Mouse (Mus musculus): ENCODE results near the gene Gpx7.
"Not testable (repeated sequence)": the region's sequence is repeated elsewhere in the genome, so short reads cannot be mapped to it uniquely, and the experiment has no call there.

Gene Gpx7

GRCm38 (mm10) chr4:108391124-108391523, 15.6 kb downstream of the Gpx7 start:
- DNase-seq (ENCODE audit: low read depth, low spot score) = no peak

DNA sequence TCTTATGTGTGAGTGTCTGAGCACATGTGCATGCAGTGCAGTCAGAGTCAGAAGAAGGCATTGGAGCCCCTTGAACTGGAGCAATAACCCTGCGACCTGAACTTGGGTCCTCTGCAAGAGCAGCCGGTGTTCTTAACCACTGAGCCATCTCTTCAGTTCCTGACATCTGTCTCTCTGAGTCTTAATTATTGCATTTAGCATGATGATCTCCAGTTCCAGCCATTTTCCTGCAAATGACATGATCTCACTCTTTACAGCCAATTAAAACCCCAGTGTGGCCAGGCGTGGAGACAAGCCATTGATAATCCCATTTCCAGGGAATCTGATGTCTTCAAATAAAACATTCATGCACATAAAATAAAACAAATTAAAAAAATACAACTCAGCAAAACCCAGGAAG, 18.0 kb downstream of the Gpx7 start:
- DNase-seq (ENCODE audit: low read depth, low spot score) = no peak

GRCm38 (mm10) chr4:108387681-108388253, 19.0 kb downstream of the Gpx7 start:
- peak; percentile 79 for DNase-seq (ENCODE audit: low read depth, low spot score)

DNA sequence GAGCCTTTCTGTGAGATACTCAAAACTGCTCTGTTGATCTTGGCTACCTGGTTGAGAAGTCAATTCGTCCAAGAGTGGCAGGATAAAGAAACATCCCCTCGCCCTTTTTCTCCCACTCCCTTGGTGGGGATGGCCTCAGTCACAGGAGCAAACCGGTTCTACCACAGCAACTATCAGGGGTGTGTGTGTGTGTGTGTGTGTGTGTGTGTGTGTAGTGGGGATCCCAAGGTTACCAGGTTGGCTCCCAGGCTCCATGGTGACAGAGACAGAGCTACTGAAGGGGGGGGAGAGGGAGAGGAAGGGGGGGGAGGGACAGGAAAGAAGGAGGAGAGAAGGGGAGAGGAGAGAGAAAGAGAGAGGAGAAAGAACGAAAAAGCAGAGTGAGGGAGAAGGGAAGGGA, 19.7 kb downstream of the Gpx7 start:
- DNase-seq (ENCODE audit: low read depth, low spot score) = peak; percentile 51

DNA sequence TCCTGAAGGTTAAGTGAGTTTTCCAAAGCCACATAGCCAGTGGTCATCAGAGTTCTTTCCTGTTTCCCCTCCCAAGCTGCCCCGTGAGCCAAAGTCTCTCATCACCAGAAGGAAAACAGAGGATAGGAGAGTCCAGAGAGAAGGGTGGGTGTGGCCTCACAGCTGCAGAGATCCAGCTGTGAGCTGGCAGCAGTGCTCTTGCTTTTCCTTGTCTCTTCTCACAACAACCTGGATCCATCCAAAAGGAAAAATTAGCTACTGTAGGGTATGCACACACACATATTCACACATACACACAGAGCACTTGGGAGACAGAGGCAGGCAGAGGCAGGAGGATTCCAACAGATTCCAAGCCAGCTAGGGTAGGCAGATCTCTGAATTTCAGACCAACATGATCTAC, 20.7 kb downstream of the Gpx7 start:
- DNase-seq (ENCODE audit: low read depth, low spot score) = peak; percentile 42

DNA sequence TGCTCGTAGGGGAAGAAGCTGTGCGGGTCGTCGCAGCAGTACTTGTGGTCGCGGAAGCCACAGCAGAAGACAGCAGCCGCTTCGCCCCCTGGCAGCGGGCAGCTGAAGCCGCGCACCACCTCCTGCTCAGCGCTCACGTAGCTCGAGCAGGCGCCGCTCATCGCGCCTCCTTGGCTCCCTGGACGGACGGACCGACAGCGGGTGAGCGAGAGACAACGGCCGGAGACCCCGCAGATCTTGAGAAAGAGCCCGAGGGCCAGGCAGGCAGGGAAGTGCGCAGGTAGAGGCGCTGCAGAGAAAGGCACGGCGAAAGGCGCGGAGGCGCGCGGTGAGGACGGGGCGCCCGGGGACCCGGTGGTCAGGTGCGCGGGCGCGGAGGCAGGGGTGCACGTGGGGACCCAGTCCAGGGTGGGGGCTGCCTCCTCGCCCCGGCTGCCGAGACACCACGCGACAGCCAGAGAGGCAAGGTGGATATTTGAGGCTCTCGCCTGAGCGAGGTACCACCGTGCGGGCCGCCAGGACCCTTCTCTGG, 23.5 kb downstream of the Gpx7 start, which contains the start of gene Shisal2a:
Shisal2a (minus strand) TSS at position 167 of the 532 bp plus-strand sequence.
- peak; percentile 63 for DNase-seq (ENCODE audit: low read depth, low spot score)

- DNase-seq (ENCODE audit: low read depth, low spot score) = peak; percentile 92
Observed at GRCm38 (mm10) chr4:108380146-108380545, 26.6 kb downstream of the Gpx7 start.

GRCm38 (mm10) chr4:108379476-108379875, 27.3 kb downstream of the Gpx7 start:
- no peak for DNase-seq (ENCODE audit: low read depth, low spot score)

DNA sequence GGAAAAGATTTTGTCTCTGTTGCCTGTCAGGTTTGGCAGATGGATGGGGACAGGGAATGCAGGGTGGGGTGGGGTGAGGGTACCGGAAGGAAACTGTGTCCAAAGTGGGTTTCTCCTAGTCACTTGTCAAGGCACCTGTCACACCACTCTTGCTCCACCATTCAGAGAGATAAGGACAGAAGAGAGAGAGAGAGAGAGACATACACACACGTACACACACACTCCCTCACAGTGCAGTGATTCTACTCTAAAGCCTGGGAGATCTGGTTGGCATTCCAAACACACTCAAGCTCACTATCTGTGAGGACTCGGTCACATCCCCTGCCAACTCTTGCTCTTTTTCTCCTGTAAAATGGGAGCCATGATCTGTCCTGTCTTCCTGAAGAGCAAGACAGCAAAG, 34.6 kb downstream of the Gpx7 start:
- no peak for DNase-seq (ENCODE audit: low read depth, low spot score)

DNA sequence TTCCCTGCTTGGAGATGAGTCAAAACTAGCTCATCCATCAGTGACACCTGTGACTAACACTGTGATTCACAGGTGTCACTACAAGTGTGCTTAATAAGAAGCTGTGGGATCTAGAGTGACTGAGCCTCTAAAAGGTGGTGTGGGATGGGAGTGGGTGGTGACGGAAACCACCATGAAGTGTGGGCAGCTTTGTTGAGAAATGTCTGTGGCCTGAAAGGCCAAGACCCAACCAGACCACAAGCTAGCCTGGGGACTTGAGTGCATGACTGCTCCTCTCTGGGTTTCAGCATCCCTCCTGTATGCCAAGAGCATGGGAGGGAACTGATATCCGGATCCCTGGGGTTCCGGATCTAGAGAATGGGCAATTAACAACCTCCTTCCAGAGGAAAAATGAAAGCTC, 35.3 kb downstream of the Gpx7 start:
- no peak for DNase-seq (ENCODE audit: low read depth, low spot score)

DNA sequence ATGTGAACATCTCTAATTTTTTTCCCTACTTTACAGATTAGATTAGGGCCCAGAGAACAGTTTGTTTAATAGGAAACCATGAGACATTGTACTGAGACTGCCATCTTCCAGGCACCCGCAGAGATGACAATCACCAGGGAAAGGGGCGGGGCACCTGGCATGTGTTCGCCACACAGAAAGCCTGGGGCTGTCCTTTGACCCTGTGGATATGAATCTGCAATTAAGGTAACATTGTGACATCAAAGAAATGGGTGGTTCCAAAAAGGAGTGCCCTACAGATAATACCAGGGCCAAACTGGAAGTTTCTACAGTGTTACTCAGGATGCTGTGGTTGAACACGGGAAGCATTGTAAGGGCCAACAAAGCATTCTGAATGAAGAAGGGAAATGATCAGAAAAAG, 36.4 kb downstream of the Gpx7 start:
- no peak for DNase-seq (ENCODE audit: low read depth, low spot score)

GRCm38 (mm10) chr4:108369254-108369653, 37.5 kb downstream of the Gpx7 start:
- no peak for DNase-seq (ENCODE audit: low read depth, low spot score)

- DNase-seq (ENCODE audit: low read depth, low spot score) = no peak
Observed at GRCm38 (mm10) chr4:108364111-108364476, 42.7 kb downstream of the Gpx7 start.

DNA sequence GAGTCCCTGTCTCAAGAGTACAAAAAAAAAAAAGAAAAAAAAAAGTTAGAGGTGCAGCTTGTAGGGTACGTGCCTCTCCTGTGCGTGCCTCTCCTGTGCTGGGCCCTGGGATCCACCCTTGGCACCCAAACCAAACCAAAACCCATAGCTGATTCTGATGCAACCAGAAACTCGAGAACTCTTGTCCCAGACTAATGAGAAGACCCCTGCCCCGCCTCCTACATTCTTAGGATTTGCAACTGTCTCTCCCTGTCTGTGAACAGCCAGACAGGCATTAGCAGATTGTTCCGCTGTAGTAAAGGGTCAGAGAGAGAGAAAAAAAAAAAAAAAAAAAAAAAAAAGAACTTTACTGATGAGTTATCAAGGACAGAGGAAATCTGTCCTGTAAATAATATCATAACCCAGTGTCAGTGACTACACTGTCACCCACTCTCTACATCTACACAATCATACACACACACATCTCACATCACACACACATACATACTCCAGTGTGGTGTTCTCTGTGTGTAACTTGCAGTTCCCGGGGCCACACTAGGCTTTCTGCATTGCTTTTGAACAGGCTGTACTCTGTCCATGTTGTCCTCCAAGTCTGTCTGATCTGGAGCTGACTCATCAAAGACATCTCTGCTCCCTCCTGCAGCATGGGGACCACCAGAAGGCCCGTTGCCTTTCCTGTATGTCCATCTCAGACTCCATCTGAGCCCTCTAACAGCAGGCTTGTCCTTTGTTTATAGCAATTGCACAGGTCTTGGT, 43.2 kb downstream of the Gpx7 start:
- peak; percentile 86 for DNase-seq (ENCODE audit: low read depth, low spot score)

DNA sequence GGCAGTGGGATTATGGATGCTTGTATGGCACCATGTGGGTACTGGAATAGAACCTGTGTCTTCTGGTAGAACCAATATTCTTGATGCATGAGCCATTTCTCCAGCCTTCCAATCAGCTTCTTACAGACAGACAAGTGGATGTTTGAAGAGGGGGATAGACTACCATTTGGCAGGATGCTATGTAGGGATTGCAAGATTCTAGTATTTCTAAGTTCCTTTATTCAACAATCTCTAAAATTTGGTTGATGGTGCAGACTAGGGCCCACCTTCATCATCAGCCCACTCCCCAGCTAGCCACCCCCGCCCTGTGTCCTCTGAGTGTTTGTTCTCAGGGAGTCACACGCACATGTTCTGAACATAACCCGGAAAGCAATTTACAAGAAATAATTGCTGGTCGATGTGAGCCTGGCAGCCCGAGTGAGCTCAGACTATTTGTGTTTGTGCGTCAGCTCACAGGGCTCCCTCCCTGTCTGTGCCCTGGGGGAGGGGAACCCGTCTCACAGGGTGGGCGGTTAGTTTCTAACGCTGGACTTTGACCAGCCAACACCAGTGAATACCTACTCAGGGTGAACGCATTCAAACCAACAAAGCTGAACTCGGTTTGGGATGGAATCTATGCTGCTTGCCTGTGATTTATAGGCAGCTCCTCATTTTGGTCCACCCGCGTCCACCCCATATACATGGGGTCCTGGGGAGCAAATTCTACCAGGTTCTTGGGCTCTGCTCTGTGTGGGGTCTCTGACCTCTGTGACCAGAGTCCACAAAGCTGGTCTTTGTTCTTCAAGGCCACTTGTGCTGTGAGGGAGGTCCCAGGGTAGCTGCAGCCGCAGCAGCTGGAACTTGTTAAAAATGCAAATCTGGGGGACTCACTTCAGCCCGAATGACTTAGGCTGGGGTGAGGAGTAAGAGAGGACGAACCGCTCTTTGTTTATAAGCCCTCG, 44.2 kb downstream of the Gpx7 start:
- peak; percentile 90 for DNase-seq (ENCODE audit: low read depth, low spot score)

- DNase-seq (ENCODE audit: low read depth, low spot score) = peak; percentile 89
Observed at GRCm38 (mm10) chr4:108360136-108361055, 46.4 kb downstream of the Gpx7 start.

DNA sequence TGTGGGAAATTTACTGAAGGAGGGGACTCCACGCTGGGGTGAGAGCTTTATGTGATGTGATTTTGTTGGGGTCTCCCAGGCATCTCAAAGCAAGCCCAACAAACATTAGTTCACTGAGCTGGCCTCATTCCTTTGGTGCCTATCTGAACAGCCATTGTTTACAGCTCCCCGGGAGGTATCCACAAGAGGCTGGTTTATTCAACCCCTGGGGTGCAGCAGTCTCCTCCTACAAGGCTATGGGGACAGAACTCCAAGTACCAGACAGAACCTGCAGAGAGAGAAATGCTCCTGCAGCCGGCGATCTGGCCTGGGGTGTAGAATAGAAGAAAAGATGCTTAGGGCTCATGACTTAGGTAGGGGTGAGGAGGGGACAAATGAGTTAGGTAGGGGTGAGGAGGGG, 48.3 kb downstream of the Gpx7 start:
- peak; percentile 62 for DNase-seq (ENCODE audit: low read depth, low spot score)

- DNase-seq (ENCODE audit: low read depth, low spot score) = no peak
Observed at GRCm38 (mm10) chr4:108357458-108357857, 49.3 kb downstream of the Gpx7 start.

DNA sequence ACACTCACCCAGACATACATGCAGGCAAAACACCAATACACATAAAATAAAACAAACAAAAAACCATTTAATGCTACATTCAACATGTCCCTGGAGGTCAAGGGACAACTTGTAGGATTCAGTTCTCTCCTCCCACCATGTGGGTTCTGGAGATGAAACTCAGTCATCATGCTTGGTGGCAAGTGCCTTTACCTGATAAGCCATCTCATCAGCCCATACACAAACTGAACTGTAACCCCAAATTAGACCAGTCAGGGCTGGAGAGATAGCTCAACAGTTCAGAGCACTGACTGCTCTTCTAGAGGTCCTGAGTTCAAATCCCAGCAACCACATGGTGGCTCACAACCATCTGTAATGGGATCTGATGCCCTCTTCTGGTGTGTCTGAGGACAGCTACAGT, 53.2 kb downstream of the Gpx7 start:
- not testable (repeated sequence) for DNase-seq (ENCODE audit: low read depth, low spot score)

DNA sequence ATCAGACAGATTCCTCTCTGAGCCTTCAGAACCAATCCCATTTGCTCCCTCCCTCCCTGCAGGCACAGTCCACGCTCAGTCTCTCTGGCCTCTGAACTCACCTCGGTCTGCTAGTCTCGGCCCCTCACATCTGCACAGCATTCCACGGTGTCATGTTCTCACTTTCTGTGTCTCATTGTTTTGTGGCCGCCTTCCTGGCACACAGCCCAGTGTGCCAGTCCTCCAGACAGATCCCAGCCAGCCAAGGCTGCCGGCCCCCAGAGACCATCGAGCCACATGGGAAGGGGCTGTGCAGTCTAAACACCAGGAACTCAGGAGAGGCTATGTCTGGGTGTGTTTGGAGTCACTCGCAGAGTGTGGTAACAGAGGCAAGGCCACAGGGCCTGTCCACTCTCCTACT, 55.9 kb downstream of the Gpx7 start:
- peak; percentile 39 for DNase-seq (ENCODE audit: low read depth, low spot score)

Data from R1 (cell line).